Mouse (Mus musculus) heart, adult 11 months (tissue): ENCODE results near the gene Shtn1.

Experiments used
- DNase-seq: peaks from one replicate; pipeline ENCODE4 v3.0.0; 2022

Shtn1 gene

DNA sequence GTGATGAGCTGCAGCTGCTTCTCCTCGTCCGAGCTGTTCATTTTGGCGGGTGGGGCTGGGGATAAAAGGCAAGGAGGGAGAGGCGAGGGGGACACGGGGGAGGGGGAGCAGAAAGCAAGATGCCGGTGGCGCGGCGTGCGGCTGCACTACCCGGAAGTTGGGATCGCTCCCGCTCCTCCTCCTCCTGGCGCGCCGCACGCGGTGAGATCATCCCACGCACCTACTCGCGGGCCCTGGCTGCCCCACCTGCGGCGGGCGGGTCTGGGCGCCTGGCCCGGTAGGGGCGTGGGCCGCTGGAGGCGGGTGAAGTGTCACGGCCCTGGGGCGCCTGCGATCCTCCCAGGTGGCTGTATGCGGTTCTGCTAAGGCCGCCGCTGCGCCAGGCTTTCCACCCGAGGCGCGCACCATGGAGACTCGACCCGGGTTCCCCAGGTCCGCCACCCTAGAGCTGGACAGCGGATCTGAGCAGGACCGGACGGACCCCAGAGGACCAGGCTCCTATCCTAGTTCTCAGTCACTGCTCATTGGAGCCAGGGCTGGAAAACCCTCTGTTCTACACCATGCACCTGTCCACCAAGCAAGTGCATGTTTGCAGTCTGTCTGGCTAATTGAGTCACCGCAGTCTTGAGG lies at the start of gene Shtn1:
Shtn1 (minus strand) TSS at position 629 of the 630 bp plus-strand sequence.
- DNase-seq, result peak; percentile 95

DNA sequence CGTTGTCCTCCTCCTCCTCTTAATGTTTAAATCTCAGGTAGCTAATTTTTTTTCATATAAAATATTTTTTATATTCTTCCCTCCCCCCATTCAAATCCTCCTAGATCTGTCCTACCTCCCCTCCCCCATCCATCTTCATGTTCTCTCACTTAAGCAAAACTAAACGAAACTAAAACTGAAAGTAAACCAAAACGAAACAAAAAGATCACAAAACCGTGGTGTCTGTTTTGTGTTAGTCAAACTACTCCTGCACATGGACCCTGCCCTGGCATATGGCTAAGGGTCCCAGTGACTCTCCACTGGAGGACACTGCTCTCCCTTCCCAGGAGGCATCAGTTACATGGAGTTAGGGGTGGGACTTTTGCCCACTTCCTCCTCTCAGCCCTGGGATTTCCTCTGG lies 38.3 kb upstream of the Shtn1 start:
- no peak for DNase-seq

DNA sequence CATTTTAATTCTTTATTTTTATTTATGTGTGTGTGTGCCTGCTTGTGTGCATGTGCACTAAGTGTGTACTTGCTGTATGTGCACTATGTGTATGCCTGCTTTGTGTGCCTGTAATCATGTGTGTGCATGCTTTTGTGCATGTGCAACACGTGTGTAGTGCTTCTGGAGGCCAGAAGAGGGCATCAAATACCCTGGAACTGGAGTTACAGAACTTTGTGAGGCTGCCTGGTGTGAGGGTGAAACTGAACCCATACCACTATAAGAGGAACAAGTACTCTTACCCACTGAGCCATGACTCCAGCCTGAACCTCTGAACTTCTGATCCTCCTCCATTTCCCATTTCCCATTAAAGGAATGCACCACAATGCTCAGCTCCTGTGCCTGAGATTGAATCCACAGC lies 34.0 kb upstream of the Shtn1 start:
- DNase-seq, result peak; percentile 12

DNA sequence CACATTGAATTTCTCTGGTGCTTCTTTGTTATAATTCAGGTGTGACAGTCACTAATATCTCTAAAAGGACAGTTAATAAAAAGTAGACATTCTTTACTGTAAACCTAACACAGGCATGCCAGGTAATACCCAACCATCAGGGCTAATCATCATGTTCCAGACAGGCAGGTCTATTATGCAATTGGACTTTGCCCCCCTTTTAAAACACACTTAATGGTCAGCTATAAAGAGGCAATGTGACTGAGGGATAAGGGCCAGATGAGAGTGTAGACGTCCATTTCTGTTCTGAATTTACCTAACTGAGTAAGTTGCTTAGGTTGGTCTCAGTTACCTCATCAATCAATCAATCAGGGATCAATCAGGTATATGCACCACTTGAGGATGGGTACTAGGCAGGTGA lies 22.4 kb upstream of the Shtn1 start:
- peak; percentile 2 for DNase-seq

DNA sequence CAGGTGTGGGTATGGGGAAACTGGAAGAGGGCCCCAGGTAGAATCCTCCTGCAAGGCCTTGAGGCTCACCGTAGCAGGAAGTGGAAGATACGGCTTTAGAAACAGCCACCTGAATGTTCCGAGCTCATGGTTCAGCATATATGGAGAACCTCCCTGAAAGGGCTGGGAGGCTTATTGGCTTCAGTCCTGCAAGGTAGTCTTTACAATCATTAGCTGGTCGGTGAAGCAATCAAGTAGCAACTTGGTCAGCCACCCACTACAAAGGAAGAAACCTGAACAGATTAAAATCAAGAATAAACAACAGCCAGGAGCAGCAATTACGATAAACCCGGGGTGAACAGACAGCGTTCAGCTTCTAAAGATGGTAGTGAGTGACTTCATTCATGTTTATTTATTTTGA lies 16.4 kb upstream of the Shtn1 start:
- peak; percentile 34 for DNase-seq

DNA sequence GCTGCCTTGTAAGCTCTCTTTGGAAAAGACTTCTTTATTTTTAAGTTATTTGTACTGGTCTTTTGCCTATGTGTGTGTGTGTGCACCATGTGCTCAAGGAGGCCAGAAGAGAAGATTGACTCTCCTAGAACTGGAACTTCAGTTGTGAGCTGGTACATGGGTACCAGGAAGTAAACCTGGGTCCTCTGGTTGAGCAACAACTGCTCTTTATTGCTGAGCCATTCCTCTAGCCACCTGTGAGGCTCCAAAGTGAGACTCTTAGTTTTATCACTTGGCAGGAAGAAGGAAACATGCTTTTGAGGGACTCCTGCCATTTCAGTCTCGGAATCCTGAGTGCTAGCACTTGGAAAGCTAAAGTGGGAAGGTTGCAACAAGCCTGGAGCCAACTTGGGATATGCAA lies 14.4 kb upstream of the Shtn1 start:
- DNase-seq, result peak; percentile 48

DNA sequence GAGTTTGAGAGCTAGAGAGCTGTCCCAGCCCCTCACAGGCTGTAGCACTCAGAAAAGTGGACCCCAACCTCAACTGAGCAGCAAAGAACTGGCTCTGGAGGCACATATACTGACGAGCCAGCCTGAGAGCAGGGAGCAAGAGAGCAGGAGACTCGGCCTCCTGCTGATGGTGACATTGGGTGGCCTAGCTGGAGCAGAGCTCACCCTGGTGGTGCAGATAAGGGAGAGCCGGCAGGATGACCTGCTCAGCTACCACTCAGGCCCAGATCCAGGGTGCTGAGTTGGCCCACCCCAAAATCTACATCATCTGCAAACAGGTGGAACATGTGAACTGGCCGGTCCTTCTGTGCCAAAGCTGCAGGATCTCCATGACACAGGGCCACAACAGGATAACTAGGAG lies 8.4 kb upstream of the Shtn1 start:
- DNase-seq, result no peak

DNA sequence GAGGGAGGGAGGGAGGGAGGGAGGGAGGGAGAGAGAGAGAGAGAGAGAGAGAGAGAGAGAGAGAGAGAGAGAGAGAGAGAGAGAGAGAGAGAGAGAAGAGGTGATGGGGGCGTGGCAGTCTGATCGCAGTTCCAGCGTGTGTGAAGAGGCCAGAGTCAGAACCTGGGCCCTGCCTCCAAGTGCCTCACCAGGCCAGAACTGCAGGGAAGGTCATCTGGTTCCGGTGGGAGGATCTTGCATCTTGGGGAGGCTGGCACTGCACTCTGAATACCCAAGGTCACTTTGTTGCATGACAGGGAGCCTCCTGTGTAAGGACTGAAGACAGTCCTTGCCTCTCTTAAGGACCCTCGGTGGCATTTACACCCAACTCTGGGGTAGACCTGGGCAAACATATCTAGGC lies 231 bp upstream of the Shtn1 start:
- DNase-seq, result peak; percentile 88

DNA sequence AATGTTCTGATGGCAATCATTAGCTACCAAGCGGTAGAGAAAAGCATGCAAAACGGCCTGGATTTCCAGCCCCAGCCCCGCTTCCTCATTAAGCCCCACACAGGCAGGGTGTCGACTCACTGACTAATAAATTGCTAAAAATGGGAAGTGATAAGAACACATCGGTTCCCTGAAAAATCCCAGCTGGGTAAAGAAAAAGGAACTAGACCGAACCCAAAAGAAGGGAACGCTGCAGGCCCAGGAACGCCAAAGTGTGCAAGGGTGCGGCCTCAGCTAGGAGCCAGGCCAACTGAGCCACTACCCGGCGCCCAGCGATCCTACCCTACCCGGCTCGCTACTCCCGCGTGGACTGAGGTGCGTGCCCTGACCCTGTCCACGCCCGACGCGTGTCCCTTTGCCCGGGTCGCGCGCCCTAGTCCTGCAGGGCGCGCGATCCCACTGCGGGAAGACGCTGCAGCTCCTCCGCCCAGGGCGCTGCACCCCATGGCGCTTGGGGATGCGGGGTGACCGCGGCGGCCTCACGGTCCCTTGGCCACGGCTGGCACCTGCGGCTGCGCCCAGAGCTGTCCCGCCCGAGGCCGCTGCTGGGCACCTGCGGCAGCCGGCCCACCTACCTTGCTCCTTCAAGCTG lies 944 bp downstream of the Shtn1 start:
- peak; percentile 96 for DNase-seq

DNA sequence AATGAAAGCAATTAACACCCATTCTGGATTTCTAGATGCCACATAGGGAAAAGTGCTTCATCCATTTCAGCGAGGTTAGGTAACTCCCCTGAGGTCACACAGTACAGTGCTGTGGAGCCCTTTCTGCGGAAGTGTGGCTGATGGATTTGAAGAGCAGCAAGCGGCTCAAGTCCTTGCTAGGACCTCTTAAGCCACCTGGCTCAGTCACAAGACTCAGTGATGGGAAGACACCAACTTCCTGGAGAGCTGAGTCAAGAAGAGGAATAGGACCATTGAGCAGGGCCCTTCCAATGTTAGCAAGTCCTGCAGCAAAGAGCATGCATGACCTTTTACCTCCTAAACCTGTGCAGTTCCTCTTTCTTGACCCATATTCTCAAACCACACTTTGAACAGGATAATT lies 1.5 kb downstream of the Shtn1 start:
- DNase-seq, result peak; percentile 88

DNA sequence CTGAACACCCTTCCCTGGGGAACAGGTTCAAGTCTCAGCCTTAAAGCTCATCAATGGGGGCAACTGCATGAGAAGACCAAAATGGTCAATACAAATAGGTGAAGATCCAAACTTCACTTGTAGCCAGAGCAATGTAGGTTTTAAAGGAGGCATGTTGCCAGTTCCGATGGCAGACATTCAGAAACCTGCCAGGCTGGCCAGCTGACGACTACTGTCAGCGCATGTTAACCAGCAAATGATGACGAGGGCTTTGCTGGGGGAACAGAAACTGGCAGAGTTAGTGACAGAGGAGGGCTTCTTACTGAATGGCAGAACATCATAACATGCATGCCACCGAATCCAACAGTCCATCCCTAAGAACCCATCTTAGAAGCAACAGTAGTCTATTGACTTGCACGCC lies 2.9 kb downstream of the Shtn1 start:
- peak; percentile 88 for DNase-seq

DNA sequence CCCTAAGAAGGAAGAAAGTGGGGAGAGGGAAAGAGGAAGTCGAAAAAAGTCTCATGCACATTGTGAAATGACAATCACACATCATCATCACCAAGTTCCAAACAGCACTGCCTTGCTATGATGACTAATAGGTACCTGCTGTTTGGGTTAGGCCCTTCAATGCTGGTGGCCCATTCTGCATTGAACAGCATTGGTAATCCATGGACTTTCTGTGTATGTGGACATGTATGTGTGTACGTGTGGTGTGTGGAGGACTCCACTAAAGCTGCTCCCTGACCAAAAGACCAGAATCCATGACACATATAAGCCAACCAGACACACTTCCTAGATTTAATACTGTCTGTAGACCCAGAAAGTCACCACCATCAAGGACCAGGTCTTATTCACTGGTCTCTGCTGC lies 3.9 kb downstream of the Shtn1 start:
- DNase-seq, result peak; percentile 76

DNA sequence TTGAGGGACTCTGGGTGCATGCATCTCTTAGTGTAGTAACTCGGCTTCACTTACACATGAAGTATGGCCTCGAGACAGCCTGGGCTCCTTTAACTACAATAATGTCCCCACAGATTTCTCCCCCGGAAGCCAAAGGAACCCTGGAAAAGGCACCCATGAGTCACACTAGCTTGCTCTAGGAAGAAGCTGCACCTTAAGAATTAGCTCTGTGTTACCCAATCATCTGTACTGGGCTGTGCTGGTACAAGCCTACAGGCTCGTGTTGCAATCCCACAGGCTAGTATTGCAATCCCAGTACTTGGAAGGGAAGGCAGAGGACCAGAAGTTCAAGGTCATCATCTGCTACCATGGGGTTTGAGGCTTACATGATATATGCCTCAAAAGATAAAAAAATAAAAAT lies 4.5 kb downstream of the Shtn1 start:
- DNase-seq, result peak; percentile 85

DNA sequence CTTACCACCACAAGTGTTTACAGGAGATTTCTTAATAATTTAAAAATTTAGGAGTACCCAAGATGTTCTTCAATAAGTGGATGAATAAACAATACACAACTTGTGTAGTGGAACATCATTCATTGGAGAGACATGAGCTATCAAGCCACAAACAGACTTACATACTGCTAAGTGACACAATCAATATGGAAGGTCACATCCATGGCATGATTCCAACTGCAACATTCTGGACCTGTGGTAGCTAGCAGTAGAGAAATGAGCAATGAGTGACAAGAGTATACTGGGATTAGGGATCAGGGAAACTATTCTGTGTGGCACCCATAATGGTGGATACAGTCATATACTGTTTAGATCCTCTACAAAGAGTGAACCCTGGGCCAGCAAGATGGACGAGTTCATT lies 8.2 kb downstream of the Shtn1 start:
- DNase-seq, result peak; percentile 27

DNA sequence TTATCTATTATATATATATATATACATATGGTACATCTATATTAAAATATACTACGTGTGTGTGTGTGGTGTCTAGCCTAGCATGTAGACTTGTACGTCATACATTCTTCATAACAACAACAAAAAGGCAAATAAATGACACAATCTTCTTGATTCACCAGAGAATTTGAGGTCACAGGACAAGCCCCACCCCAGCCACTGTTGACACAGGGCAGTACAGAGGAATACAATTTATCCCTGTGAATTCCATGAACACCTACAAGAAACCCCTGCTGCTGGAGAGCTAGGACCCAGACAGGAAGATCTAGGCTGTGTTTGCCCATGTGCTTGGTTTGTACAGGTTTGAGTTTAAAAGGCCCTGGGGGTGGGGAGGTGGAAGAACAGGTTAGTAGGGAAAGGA lies 9.2 kb downstream of the Shtn1 start:
- DNase-seq, result peak; percentile 22

DNA sequence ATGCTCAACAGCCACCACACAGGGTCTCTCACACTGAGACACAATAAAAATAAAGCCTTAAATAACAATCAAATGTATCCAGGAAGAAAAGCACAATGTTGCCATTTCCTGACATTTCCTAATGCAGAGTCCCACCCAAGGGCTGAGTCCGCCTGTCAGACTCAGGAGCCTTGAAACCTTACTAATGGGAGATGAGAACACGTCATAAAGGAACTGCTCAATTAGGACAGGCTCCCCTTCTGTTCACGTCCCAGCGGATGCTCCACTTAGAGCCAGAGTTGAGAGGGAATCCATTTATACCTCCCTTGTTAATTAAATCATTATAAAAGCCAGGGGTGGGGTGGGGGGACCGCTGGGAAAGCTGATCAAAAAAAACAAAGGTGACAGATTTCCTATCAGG lies 9.8 kb downstream of the Shtn1 start:
- peak; percentile 89 for DNase-seq

DNA sequence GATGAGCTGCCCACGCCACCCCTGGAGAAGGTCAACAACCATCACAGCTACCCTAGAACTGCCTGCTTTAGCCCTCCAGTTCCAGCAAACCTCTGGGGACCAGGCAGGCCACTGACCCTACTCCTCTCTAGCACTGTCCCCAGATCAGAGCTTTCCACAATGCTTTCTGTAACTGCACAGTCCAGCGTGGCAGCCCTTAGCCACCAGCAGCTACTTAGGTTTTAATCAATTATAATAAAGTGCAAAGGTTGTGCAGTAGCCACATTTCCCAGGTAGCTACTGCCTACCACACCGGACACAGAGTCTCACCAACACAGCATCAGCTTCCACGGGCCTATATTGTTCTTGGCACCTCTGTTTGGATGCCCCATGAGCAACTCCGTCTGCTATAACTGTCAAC lies 11.3 kb downstream of the Shtn1 start:
- DNase-seq, result peak; percentile 75

DNA sequence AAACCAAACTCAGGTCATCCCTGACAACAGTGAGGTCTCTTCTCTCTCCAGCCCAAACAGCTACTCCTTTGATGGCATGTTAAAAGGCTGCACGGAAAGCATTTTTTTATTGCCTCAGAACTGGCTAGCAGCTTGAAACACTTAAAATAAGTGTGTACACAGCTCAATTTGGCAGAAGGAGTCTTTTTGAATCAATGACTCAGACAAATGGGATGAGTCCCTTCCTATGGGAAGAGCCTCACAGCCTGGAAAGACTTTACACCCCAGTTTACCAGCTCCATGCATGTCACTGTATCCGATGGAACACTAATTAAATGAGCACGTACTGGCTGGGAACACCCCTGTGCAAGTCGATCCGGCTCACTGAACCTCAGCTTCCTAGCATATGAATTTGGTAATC lies 12.3 kb downstream of the Shtn1 start:
- peak; percentile 63 for DNase-seq

DNA sequence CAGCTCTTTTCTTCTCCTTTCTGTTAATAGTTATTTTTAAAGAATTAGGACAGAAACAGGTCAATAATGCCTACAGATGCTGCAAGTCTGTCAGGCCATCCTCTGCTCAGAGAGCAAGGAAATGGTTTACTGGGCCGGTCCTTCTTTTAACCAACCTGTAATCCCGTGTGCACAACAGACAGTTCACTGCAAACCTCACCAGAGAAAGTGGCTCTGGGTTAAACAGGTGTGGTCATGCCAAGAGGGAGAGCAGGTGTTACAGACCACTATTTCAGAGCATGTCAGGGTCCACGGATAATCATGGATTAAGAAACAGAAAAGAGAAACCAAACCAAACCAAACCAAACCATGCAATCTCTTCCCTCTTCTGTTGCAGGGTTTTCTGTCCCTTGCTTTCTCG lies 17.8 kb downstream of the Shtn1 start:
- peak; percentile 53 for DNase-seq

DNA sequence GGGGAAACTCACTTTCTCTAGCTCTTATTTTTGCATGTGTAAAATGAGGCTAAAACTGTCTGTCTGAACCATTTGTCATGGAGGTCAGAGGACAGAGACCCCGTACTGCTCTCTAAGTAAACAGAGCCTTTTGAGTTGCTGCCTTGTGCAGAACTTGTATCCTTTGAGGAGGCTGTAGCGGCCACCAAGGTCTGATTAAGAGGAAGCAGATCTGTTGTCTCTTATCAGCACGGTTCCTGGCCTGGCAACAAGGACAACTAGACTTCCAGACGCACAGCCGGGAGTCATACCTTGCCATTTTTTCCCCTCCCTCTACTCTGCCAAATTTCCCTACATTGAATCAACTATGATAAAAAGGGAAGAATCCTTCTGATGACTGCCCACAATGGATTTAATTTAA lies 18.5 kb downstream of the Shtn1 start:
- DNase-seq, result peak; percentile 57

DNA sequence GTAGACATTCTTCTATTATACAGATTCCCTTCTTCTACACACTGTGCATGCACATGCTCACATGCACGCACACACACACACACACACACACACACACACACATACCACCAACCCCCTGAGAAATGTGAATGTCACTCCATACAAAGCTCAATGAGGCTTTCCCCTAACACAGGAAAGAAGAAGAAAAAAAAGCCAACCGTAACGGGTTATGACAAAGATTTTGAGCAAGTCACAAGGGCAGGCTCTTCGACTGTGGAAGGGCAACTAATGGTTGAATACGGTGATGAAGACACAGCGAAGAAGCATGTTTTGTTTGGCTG lies 21.3 kb downstream of the Shtn1 start:
- peak; percentile 55 for DNase-seq

DNA sequence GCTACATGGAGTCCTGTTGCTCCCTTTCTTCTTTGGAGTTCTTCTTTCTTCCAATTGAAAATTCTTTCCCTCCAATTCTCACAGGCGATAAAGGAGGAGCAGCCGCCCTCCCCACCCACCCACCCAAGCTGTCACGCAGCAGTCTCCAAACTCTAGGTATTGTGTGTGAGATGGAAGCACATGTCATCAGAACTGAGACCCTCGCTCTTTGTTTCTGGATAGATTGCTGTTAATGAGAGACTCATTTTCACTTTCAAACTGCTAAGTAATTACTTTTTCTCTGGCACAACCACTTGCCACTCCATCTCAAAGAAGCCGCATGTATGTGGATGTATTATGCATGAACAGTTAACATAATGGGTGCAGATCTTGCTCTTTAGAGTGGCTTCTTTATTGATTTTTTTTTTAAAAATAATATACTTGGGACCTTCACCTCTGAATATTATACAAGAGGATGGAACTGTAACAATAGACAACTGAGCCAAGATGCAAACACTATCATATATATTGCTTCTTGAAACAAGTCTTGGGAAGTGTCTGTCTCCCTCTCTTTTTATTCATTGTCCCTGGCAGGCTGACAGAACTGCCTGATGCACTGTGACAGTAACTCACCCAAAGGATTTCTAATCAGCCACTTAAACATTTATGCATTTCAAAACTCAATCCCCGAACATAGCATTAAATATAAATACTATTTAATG lies 21.8 kb downstream of the Shtn1 start:
- no peak for DNase-seq

DNA sequence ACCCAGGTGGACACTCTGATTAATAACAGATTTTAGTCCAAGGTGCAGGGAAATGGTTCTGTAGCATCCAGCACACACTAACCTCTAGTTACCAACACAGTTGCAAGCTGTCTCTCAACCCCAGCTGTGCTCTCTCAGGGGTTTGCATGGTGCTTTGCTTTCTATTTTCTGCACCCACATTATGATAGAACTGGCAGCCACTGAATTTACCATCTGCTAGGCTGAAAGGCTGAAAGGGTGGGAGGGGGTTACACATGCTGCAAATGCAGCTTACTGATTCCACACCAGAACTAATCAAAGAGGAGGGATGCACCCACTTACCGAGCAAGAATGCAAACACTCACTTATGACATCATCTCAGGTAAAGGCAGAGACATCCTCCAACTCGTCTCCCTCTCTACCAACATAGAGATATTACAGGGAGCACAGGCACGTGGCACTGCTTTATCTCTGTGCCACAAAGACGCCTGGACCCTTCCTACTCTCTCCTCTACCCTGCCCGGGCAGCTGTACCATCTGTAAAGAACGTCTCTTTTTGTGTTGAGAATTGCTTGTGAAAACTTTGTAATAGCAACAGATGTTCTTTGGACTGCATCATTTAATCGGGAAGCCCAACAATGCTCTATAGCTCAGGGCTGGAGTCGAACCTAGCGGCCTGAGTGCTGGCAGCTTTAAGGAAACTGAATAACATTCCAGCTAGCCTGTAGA lies 23.0 kb downstream of the Shtn1 start:
- DNase-seq, result peak; percentile 68

DNA sequence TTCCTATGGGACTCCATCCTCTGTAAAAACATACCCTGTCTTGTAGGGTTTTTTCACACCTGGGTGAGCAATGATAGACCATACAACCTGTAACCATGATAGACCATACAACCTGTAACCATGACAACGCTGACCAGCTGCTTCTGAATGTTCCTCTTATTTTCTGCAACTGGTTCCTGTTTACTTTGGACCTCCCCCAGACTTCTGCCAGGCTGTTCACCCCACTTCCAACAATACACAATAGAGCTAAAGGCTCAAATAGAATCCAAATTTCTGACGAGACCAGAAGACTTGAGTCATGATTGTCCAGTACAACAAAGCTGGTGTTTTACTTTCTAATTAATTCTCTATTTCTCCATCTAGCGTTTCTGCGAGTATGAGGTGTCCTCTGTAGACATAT lies 23.8 kb downstream of the Shtn1 start:
- DNase-seq, result peak; percentile 41
